Mouse (Mus musculus) gastrocnemius, postnatal 36 days (tissue): ENCODE data around the gene Pik3cd. TPM values are rescaled to one million over a fixed set of nuclear protein-coding genes. Genes with fewer than 3 reads are reported as not detected.
A peak's percentile ranks its signal among the peaks of the same experiment; 100 is the strongest.

Source experiments
- DNase-seq, 2 experiments: peaks; one replicate each; pipeline ENCODE4 v3.0.0; 2022
- intact Hi-C: fragments of 180-260 bp; cut with DNase I; formaldehyde crosslinking; loops from one replicate; pipeline ENCODE4 v1.15.1; 2025
- total RNA-seq, 2 experiments: library from RNA; stranded (reverse); gene quantifications; 2 replicates each; pipeline ENCODE4 v1.2.3; 2021

The Pik3cd gene
- total RNA-seq, 2 experiments from 2014 or later = 8.8 to 10.0 TPM

GRCm38 (mm10) chr4:149696189-149696971 is 6.0 kb downstream of the Pik3cd start:
- intact Hi-C loops = no loop called here
- no peak for DNase-seq

- intact Hi-C loops = no loop called here
- no peak for DNase-seq
Measured at GRCm38 (mm10) chr4:149691368-149691767, 11.0 kb downstream of the Pik3cd start.

- intact Hi-C loops = no loop called here
- no peak for DNase-seq
Measured at GRCm38 (mm10) chr4:149690828-149691280, 11.5 kb downstream of the Pik3cd start.

- intact Hi-C loops = no loop called here
- DNase-seq = no peak
Measured at GRCm38 (mm10) chr4:149689822-149690700, 12.3 kb downstream of the Pik3cd start.

GRCm38 (mm10) chr4:149688861-149689260 is 13.5 kb downstream of the Pik3cd start:
- intact Hi-C loops = no loop called here
- DNase-seq = no peak

- no peak for DNase-seq
- intact Hi-C loops = no loop called here
Measured at GRCm38 (mm10) chr4:149684841-149685623, 17.3 kb downstream of the Pik3cd start.

GRCm38 (mm10) chr4:149683875-149684274 is 18.5 kb downstream of the Pik3cd start:
- intact Hi-C loops = no loop called here
- no peak for DNase-seq

- no peak for DNase-seq
Measured at GRCm38 (mm10) chr4:149679056-149679770, 23.2 kb downstream of the Pik3cd start.

GRCm38 (mm10) chr4:149678006-149678405 is 24.4 kb downstream of the Pik3cd start:
- no peak for DNase-seq
- intact Hi-C loops = no loop called here

More at GRCm38 (mm10) chr4:149679056-149679770, 23.2 kb downstream of the Pik3cd start:
- intact Hi-C loops = no loop called here

GRCm38 (mm10) chr4:149675378-149676261 is 26.8 kb downstream of the Pik3cd start:
- peak; percentile 73 to 80 for DNase-seq

GRCm38 (mm10) chr4:149674814-149675377 is 27.5 kb downstream of the Pik3cd start:
- intact Hi-C loops = no loop called here

More at GRCm38 (mm10) chr4:149675378-149676261, 26.8 kb downstream of the Pik3cd start:
- intact Hi-C loops = no loop called here

GRCm38 (mm10) chr4:149672747-149673146 is 29.6 kb downstream of the Pik3cd start:
- no peak for DNase-seq
- intact Hi-C loops = no loop called here

More at GRCm38 (mm10) chr4:149674814-149675377, 27.5 kb downstream of the Pik3cd start:
- no peak for DNase-seq

GRCm38 (mm10) chr4:149671175-149671574 is 31.2 kb downstream of the Pik3cd start:
- no peak for DNase-seq
- intact Hi-C loops = no loop called here

GRCm38 (mm10) chr4:149665692-149666090 is 36.7 kb downstream of the Pik3cd start:
- DNase-seq = no peak
- intact Hi-C loops = no loop called here

GRCm38 (mm10) chr4:149665016-149665691 is 37.2 kb downstream of the Pik3cd start:
- intact Hi-C loops = no loop called here
- no peak for DNase-seq

GRCm38 (mm10) chr4:149663849-149664503 is 38.4 kb downstream of the Pik3cd start:
- intact Hi-C loops = no loop called here

GRCm38 (mm10) chr4:149661967-149662589 is 40.3 kb downstream of the Pik3cd start:
- no peak for DNase-seq
- intact Hi-C loops = no loop called here

More at GRCm38 (mm10) chr4:149663849-149664503, 38.4 kb downstream of the Pik3cd start:
- no peak for DNase-seq
